Mouse (Mus musculus) CH12.LX (cell line): ENCODE data around the gene Notum. TPM values are rescaled to one million over a fixed set of nuclear protein-coding genes. Genes with fewer than 3 reads are reported as not detected.
A peak's percentile ranks its signal among the peaks of the same experiment; 100 is the strongest.

ENCODE experiments used
- DNase-seq: peaks from one replicate; pipeline ENCODE4 v3.0.0-alpha.2; 2013; ENCODE audit errors: extremely low read depth
- H3K27ac ChIP-seq: 2 replicates; pipeline ENCODE4 v1.5.1; 2012; ENCODE audit warnings: low read depth, mild to moderate bottlenecking, control low read depth, moderate library complexity; ENCODE audit not compliant: insufficient read depth
- H3K27me3 ChIP-seq: replicated peaks from 2 replicates; pipeline ENCODE3; 2012; ENCODE audit warnings: inconsistent platforms
- H3K36me3 ChIP-seq, 2 experiments: replicated peaks in 1 of 2; 2 replicates each; pipeline versions ENCODE3 to v1.6.1; 2012; ENCODE audit warnings: inconsistent platforms in 1 of 2, low read length in 1 of 2, mild to moderate bottlenecking in 1 of 2, mixed read lengths in 1 of 2, moderate library complexity in 1 of 2; ENCODE audit not compliant: control insufficient read depth in 1 of 2, insufficient read depth in 1 of 2
- H3K4me1 ChIP-seq, 2 experiments: 2 replicates each; pipeline ENCODE4 v1.6.1; 2012; ENCODE audit warnings: inconsistent platforms in 1 of 2, moderate library complexity in 1 of 2; ENCODE audit not compliant: insufficient read depth in 2 of 2, control insufficient read depth in 1 of 2
- H3K4me2 ChIP-seq: 2 replicates; pipeline ENCODE4 v1.6.1; 2012; ENCODE audit warnings: low read depth, mild to moderate bottlenecking, control low read depth; ENCODE audit not compliant: poor library complexity, insufficient read depth, severe bottlenecking
- H3K4me3 ChIP-seq, 3 experiments: fragments of 150-350 bp in 1 of 3; sonication (generic) in 1 of 3; replicated peaks in 1 of 3; 2 replicates each; pipeline versions ENCODE3 to v1.5.1; 2011 to 2012; ENCODE audit warnings: low read depth in 2 of 3, low read length in 2 of 3, mild to moderate bottlenecking in 2 of 3, moderate library complexity in 2 of 3, control low read depth in 1 of 3, improper control_type of control experiment in 1 of 3, inconsistent platforms in 1 of 3, mixed read lengths in 1 of 3; ENCODE audit not compliant: poor library complexity in 1 of 3
- H3K79me2 ChIP-seq: replicated peaks from 2 replicates; pipeline ENCODE4 v1.6.1; 2012; ENCODE audit warnings: mild to moderate bottlenecking, moderate library complexity; ENCODE audit not compliant: control insufficient read depth, poor library complexity, insufficient read depth, severe bottlenecking; ENCODE audit errors: extremely low read depth
- H3K9ac ChIP-seq: 2 replicates; pipeline ENCODE4 v1.6.1; 2012; ENCODE audit warnings: low read depth, mild to moderate bottlenecking, control low read depth, moderate library complexity; ENCODE audit not compliant: insufficient read depth
- H3K9me3 ChIP-seq: replicated peaks from 2 replicates; pipeline ENCODE3; 2012; ENCODE audit warnings: low read length, inconsistent platforms, mixed read lengths
- BHLHE40 ChIP-seq: IDR thresholded peaks from 2 replicates; pipeline ENCODE4 v1.6.1; 2011; ENCODE audit warnings: mild to moderate bottlenecking, low read depth, low read length, improper control_type of control experiment
- CTCF ChIP-seq, 2 experiments: IDR thresholded peaks in 1 of 2; conservative IDR thresholded peaks in 1 of 2; 2 replicates each; pipeline ENCODE4 v1.5.1; 2011 to 2012; ENCODE audit warnings: low read depth in 2 of 2, low read length in 2 of 2, improper control_type of control experiment in 1 of 2, inconsistent platforms in 1 of 2, mild to moderate bottlenecking in 1 of 2, moderate library complexity in 1 of 2
- E2F4 ChIP-seq: IDR thresholded peaks from 2 replicates; pipeline ENCODE4 v1.6.1; 2011; ENCODE audit warnings: low read depth, low read length, improper control_type of control experiment; ENCODE audit not compliant: insufficient replicate concordance
- GABPA ChIP-seq: IDR thresholded peaks from 2 replicates; pipeline ENCODE4 v1.6.1; 2012; ENCODE audit warnings: low read depth, low read length, improper control_type of control experiment, inconsistent platforms; ENCODE audit not compliant: insufficient replicate concordance
- JUN ChIP-seq: IDR thresholded peaks from 2 replicates; pipeline ENCODE4 v1.6.1; 2011; ENCODE audit warnings: low read depth, mild to moderate bottlenecking, low read length, improper control_type of control experiment, moderate library complexity; ENCODE audit not compliant: insufficient read depth
- MAFK ChIP-seq: IDR thresholded peaks from 2 replicates; pipeline ENCODE4 v1.6.1; 2011; ENCODE audit warnings: low read length, improper control_type of control experiment; ENCODE audit not compliant: insufficient replicate concordance
- MAZ ChIP-seq: IDR thresholded peaks from 2 replicates; pipeline ENCODE4 v1.6.1; 2012; ENCODE audit warnings: low read depth, mild to moderate bottlenecking, inconsistent platforms, low read length, improper control_type of control experiment, moderate library complexity
- MEF2A ChIP-seq: IDR thresholded peaks from 2 replicates; pipeline ENCODE4 v1.6.1; 2014; ENCODE audit warnings: low read depth, mild to moderate bottlenecking, inconsistent platforms, low read length, improper control_type of control experiment, borderline replicate concordance
- MYC ChIP-seq: IDR thresholded peaks from 2 replicates; pipeline ENCODE4 v1.6.1; 2011; ENCODE audit warnings: low read depth, mild to moderate bottlenecking, improper control_type of control experiment, low read length
- NRF1 ChIP-seq: IDR thresholded peaks from 2 replicates; pipeline ENCODE4 v1.6.1; 2014; ENCODE audit warnings: low read depth, mild to moderate bottlenecking, inconsistent platforms, low read length, improper control_type of control experiment, moderate library complexity
- RAD21 ChIP-seq: IDR thresholded peaks from 2 replicates; pipeline ENCODE4 v1.6.1; 2011; ENCODE audit warnings: low read depth, mild to moderate bottlenecking, low read length, improper control_type of control experiment, moderate library complexity
- SMC3 ChIP-seq: IDR thresholded peaks from 2 replicates; pipeline ENCODE4 v1.6.1; 2011; ENCODE audit warnings: low read depth, low read length, improper control_type of control experiment
- UBTF ChIP-seq: IDR thresholded peaks from 2 replicates; pipeline ENCODE4 v1.6.1; 2012; ENCODE audit warnings: low read depth, mild to moderate bottlenecking, inconsistent platforms, low read length, improper control_type of control experiment, moderate library complexity
- ZC3H11A ChIP-seq: IDR thresholded peaks from 2 replicates; pipeline ENCODE4 v1.6.1; 2012; ENCODE audit warnings: low read depth, mild to moderate bottlenecking, inconsistent platforms, low read length, improper control_type of control experiment
- ZMIZ1 ChIP-seq: IDR thresholded peaks from 2 replicates; pipeline ENCODE4 v1.6.1; 2012; ENCODE audit warnings: low read depth, mild to moderate bottlenecking, inconsistent platforms, low read length, improper control_type of control experiment
- dilution Hi-C: fragments of 300-500 bp; cut with MboI; formaldehyde crosslinking; loops from 2 replicates; pipeline ENCODE4 v1.14.3; 2020; ENCODE audit warnings: low sequenced_read_pairs; ENCODE audit not compliant: extremely low pct_unique_long_range_greater_than_20kb, extremely low pct_ligation_motif_present
- in situ Hi-C: fragments of 300-500 bp; cut with MboI; formaldehyde crosslinking; loops from 3 replicates; pipeline ENCODE4 v1.14.3; 2019; ENCODE audit warnings: low sequenced_read_pairs, low pct_ligation_motif_present, low pct_unique_long_range_greater_than_20kb, mixed read lengths
- polyA plus RNA-seq: library from polyadenylated mRNA; unstranded; fragments of >175 nt; gene quantifications from 2 replicates; pipeline ENCODE4 v1.2.1, GENCODE M21; 2012; ENCODE audit warnings: low read depth; ENCODE audit not compliant: insufficient read length
- total RNA-seq, 2 experiments: library from RNA; depleted of rRNA; stranded (reverse); fragments of 300-350 nt in 1 of 2; fragments of >200 nt in 1 of 2; gene quantifications; 2 replicates each; pipeline ENCODE4 v1.2.3; 2012 to 2014

The Notum gene
- total and polyA plus RNA-seq, 3 experiments: not detected

- H3K4me2 ChIP-seq: no peak overlapping the region
- peaks cover 22% of the 10 kb centered on the region for H3K79me2 ChIP-seq
- dilution Hi-C loops (no loop called here), in situ Hi-C loops (no loop called here)
- H3K36me3 ChIP-seq: peaks cover 61 to 80% of the 10 kb centered on the region in 2 experiments
- no peak overlapping the region for H3K4me3 ChIP-seq
- H3K9me3 ChIP-seq: no peaks in the 10 kb centered on the region
- peaks cover 8 to 34% of the 10 kb centered on the region in 2 experiments for H3K4me1 ChIP-seq
- peak; percentile 73 for TF ChIP-seq RAD21
- no peak for TF ChIP-seq MEF2A
- TF ChIP-seq NRF1: 0 out of 2 replicates have a peak, but pooled peaks have one; percentile 17
- peak; percentile 73 for TF ChIP-seq SMC3
- TF ChIP-seq CTCF (conservative IDR thresholded peaks at IDR 0.05 in 1 of 2, IDR thresholded peaks at IDR 0.05 in 1 of 2; ENCODE audit: low read depth in 2 of 2, low read length in 2 of 2): peak; percentile 40 to 82; a peak in 2 of 4 replicates
- TF ChIP-seq ZC3H11A: no peak
- TF ChIP-seq, all 38 proteins: peak for 4
- H3K27ac ChIP-seq: no peak overlapping the region
- H3K27me3 ChIP-seq: no peaks in the 10 kb centered on the region
- DNase-seq: peak; percentile 67
- no peak overlapping the region for H3K9ac ChIP-seq
Observed at GRCm38 (mm10) chr11:120612763-120613162, 48.2 kb downstream of the Notum start.

- Histone ChIP-seq H3K27me3 (no peaks in the 10 kb centered on the region), H3K4me1 (peaks cover 0 to 20% of the 10 kb centered on the region in 2 experiments; a peak in 3 of 4 replicates), H3K36me3 (peaks cover 74 to 96% of the 10 kb centered on the region in 2 experiments), H3K9me3 (no peaks in the 10 kb centered on the region), H3K27ac (no peak overlapping the region), H3K9ac (no peak overlapping the region), H3K4me2 (no peak overlapping the region), H3K79me2 (peaks cover 4% of the 10 kb centered on the region), H3K4me3 (no peak overlapping the region)
- in situ Hi-C loops: no loop called here
- DNase-seq: no peak
- dilution Hi-C loops: no loop called here
- TF ChIP-seq MAFK: no peak
- no peak for TF ChIP-seq GABPA
- no peak for TF ChIP-seq MAZ
- TF ChIP-seq NRF1: no peak
- no peak for TF ChIP-seq BHLHE40
- TF ChIP-seq JUN: no peak
- TF ChIP-seq MYC: no peak
- TF ChIP-seq E2F4: no peak
- TF ChIP-seq ZC3H11A: no peak
- no peak for TF ChIP-seq ZMIZ1
- no peak for TF ChIP-seq UBTF
Observed at GRCm38 (mm10) chr11:120610477-120611046, 50.4 kb downstream of the Notum start.
